Mouse (Mus musculus) midbrain, postnatal 0 days (tissue): ENCODE data around the gene Nup85. TPM values are rescaled to one million over a fixed set of nuclear protein-coding genes. Genes with fewer than 3 reads are reported as not detected.
A peak's percentile ranks its signal among the peaks of the same experiment; 100 is the strongest.

Experiments
- ATAC-seq: fragments of 200-750 bp; cut with Nextera tagmentation; 2 replicates; pipeline ENCODE4 v1.8.0; 2017; ENCODE audit warnings: moderate number of reproducible peaks, mild to moderate bottlenecking, moderate TSS enrichment, moderate library complexity; ENCODE audit not compliant: low FRiP score
- DNase-seq: peaks from one replicate; pipeline ENCODE4 v3.0.0-alpha.2; 2015; ENCODE audit warnings: low spot score
- H3K27ac ChIP-seq: fragments of 300-500 bp; sonication (generic); 2 replicates; pipeline ENCODE4 v1.5.1; 2014; ENCODE audit warnings: low read depth, mild to moderate bottlenecking, low read length, mixed read lengths
- H3K27me3 ChIP-seq: fragments of 300-500 bp; sonication (generic); 2 replicates; pipeline ENCODE4 v1.6.1; 2014; ENCODE audit warnings: low read length, control low read depth, mixed read lengths; ENCODE audit not compliant: insufficient read depth
- H3K36me3 ChIP-seq: fragments of 300-500 bp; sonication (generic); 2 replicates; pipeline ENCODE4 v1.6.1; 2014; ENCODE audit warnings: low read length, control low read depth, mixed read lengths; ENCODE audit not compliant: insufficient read depth
- H3K4me1 ChIP-seq: fragments of 300-500 bp; sonication (generic); 2 replicates; pipeline ENCODE4 v1.6.1; 2014; ENCODE audit warnings: mild to moderate bottlenecking, control low read depth, antibody characterized with exemption, low read length, mixed read lengths; ENCODE audit not compliant: insufficient read depth
- H3K4me2 ChIP-seq: fragments of 300-500 bp; sonication (generic); 2 replicates; pipeline ENCODE4 v1.6.1; 2014; ENCODE audit warnings: low read depth, mild to moderate bottlenecking, low read length, mixed read lengths; ENCODE audit not compliant: poor library complexity, severe bottlenecking
- H3K4me3 ChIP-seq: fragments of 300-500 bp; sonication (generic); 2 replicates; pipeline ENCODE4 v1.5.1; 2014; ENCODE audit warnings: low read depth, mild to moderate bottlenecking, low read length, moderate library complexity
- H3K9ac ChIP-seq: fragments of 300-500 bp; sonication (generic); replicated peaks from 2 replicates; pipeline ENCODE4 v1.6.1; 2014; ENCODE audit warnings: mild to moderate bottlenecking, low read length, moderate library complexity, mixed read lengths; ENCODE audit not compliant: poor library complexity, severe bottlenecking
- H3K9me3 ChIP-seq: fragments of 300-500 bp; sonication (generic); 2 replicates; pipeline ENCODE4 v1.6.1; 2016; ENCODE audit warnings: low read length, control low read depth
- CTCF ChIP-seq: IDR thresholded peaks from 2 replicates; pipeline ENCODE4 v1.5.1; 2016; ENCODE audit warnings: antibody characterized with exemption, mild to moderate bottlenecking
- WGBS: fragments of 180-500 bp; shearing (Covaris S2); extraction: QIAGEN DNeasy Blood & Tissue Kit; methylation state at CpG from one replicate; pipeline ENCODE4 v1.1.7; 2014; 5-methylcytosine and 5-hydroxymethylcytosine counted together
- polyA plus RNA-seq: library from polyadenylated mRNA; unstranded; fragments of >200 nt; fragmentation: Nextera tagmentation; extraction: Ambion mirVana; gene quantifications from 2 replicates; pipeline ENCODE4 v1.2.1, GENCODE M21; 2015
- total RNA-seq: library from RNA; depleted of rRNA; stranded (reverse); fragments of >200 nt; gene quantifications from 2 replicates; pipeline ENCODE4 v1.2.3, GENCODE M21; 2014

The Nup85 gene
- total and polyA plus RNA-seq, 2 experiments from 2014 or later = 59.5 to 75.6 TPM

- Histone ChIP-seq H3K27me3 (no peaks in the 10 kb centered on the region), H3K4me2 (no peak overlapping the region)
Measured at GRCm38 (mm10) chr11:115600743-115601142, 36.5 kb downstream of the Nup85 start.

DNA sequence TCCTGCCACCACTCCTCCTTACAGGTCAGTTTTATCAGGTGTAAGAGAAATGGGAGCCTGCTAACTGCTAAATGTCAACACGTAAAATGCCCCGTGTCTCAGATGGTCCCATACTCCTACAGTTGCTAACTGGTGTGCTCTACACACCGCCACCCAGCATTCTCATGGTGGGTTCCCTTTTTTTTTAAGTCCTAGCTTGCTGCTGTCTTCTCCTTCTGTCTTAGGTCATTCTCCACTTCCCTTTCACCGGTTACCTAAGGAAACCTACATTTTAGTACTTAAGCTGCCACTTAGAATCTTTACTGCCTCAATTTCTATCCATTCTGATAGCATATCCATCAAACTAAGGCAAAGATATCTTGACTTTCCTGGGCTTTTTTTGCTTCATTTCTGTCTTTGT, 36.9 kb downstream of the Nup85 start:
- Histone ChIP-seq H3K9me3 (no peaks in the 10 kb centered on the region), H3K4me3 (no peak overlapping the region), H3K4me2 (no peak overlapping the region), H3K9ac (no peak overlapping the region), H3K4me1 (peaks cover 5% of the 10 kb centered on the region), H3K36me3 (peaks cover 14% of the 10 kb centered on the region), H3K27ac (no peak overlapping the region), H3K27me3 (no peaks in the 10 kb centered on the region)
- ATAC-seq (no peak), DNase-seq (no peak)
- TF ChIP-seq CTCF = no peak
- 96% methylated on average over 4 of the region's 4 CpGs for WGBS

More at GRCm38 (mm10) chr11:115600743-115601142, 36.5 kb downstream of the Nup85 start:
- WGBS = 98% methylated on average over 15 of the region's 15 CpGs
- Histone ChIP-seq H3K4me1 (peaks cover 5% of the 10 kb centered on the region), H3K27ac (no peak overlapping the region), H3K36me3 (peaks cover 10% of the 10 kb centered on the region), H3K4me3 (no peak overlapping the region), H3K9me3 (no peaks in the 10 kb centered on the region), H3K9ac (no peak overlapping the region)
- no peak for ATAC-seq
- TF ChIP-seq CTCF = no peak
- no peak for DNase-seq

- no peak for DNase-seq
- peak overlapping the region; percentile 94 for H3K27ac ChIP-seq
- WGBS = 6% methylated on average over 15 of the region's 15 CpGs
Measured at GRCm38 (mm10) chr11:115603128-115603475, 38.9 kb downstream of the Nup85 start.

GRCm38 (mm10) chr11:115603476-115604303, 39.5 kb downstream of the Nup85 start, which contains the start of the genes Mrps7 and Gga3:
TSS of gene Mrps7 (plus strand) at chr11:115603925.
TSS of gene Gga3 (minus strand) at chr11:115604051.
- no peaks in the 10 kb centered on the region for H3K27me3 ChIP-seq
- ATAC-seq (peak; percentile 94), DNase-seq (peak; percentile 87)
- no peak for TF ChIP-seq CTCF
- H3K4me2 ChIP-seq = peak within 1 kb of the TSS; percentile 93
- no peaks in the 10 kb centered on the region for H3K9me3 ChIP-seq
- peak within 1 kb of the TSS; percentile 85 for H3K4me3 ChIP-seq
- H3K27ac ChIP-seq = peak within 1 kb of the TSS; percentile 94
- H3K9ac ChIP-seq = peak within 1 kb of the TSS; percentile 99
- peaks cover 16% of the 10 kb centered on the region; the same call in 1 of the 2 replicates for H3K36me3 ChIP-seq
- WGBS = 0% methylated on average over 83 of the region's 93 CpGs
- peaks cover 5% of the 10 kb centered on the region for H3K4me1 ChIP-seq

More at GRCm38 (mm10) chr11:115603128-115603475, 38.9 kb downstream of the Nup85 start:
- H3K4me2 ChIP-seq = peak overlapping the region; percentile 93
- peaks cover 5% of the 10 kb centered on the region for H3K4me1 ChIP-seq
- peak overlapping the region; percentile 85 for H3K4me3 ChIP-seq
- no peak for TF ChIP-seq CTCF
- no peak for ATAC-seq
- no peaks in the 10 kb centered on the region for H3K9me3 ChIP-seq
- H3K9ac ChIP-seq = peak overlapping the region; percentile 99
- H3K27me3 ChIP-seq = no peaks in the 10 kb centered on the region
- H3K36me3 ChIP-seq = peaks cover 12% of the 10 kb centered on the region; the same call in 1 of the 2 replicates

- Histone ChIP-seq H3K4me2 (peak overlapping the region; percentile 93), H3K36me3 (peaks cover 16% of the 10 kb centered on the region), H3K9me3 (no peaks in the 10 kb centered on the region), H3K27ac (peak overlapping the region; percentile 94), H3K4me3 (peak overlapping the region; percentile 85), H3K9ac (peak overlapping the region; percentile 99), H3K4me1 (peaks cover 5% of the 10 kb centered on the region), H3K27me3 (no peaks in the 10 kb centered on the region)
- peak; percentile 39 for ATAC-seq
- 1% methylated on average over 25 of the region's 26 CpGs for WGBS
- no peak for TF ChIP-seq CTCF
- DNase-seq = no peak
Measured at GRCm38 (mm10) chr11:115604304-115604696, 40.1 kb downstream of the Nup85 start.

GRCm38 (mm10) chr11:115606733-115607132, 42.5 kb downstream of the Nup85 start:
- WGBS = 95% methylated on average over 18 of the region's 18 CpGs
- H3K9me3 ChIP-seq = no peaks in the 10 kb centered on the region
- H3K4me3 ChIP-seq = no peak overlapping the region
- H3K27me3 ChIP-seq = no peaks in the 10 kb centered on the region
- peaks cover 5% of the 10 kb centered on the region for H3K4me1 ChIP-seq
- H3K27ac ChIP-seq = no peak overlapping the region
- ATAC-seq (no peak), DNase-seq (no peak)
- H3K36me3 ChIP-seq = peaks cover 19% of the 10 kb centered on the region
- no peak overlapping the region for H3K9ac ChIP-seq
- TF ChIP-seq CTCF = no peak
- H3K4me2 ChIP-seq = no peak overlapping the region
